Mouse (Mus musculus): ENCODE measurements around the gene Tgfb1i1. TPM values are rescaled to one million over a fixed set of nuclear protein-coding genes. Genes with fewer than 3 reads are reported as not detected.

Tgfb1i1 gene
- 10 to 100 TPM; 16.3 to 20.4 TPM for total RNA-seq (2021)

- DNase-seq (ENCODE audit: extremely low spot score in 1 of 2, low spot score in 1 of 2), result peak; percentile 18 to 45
Observed at GRCm38 (mm10) chr7:128246496-128247391, at the start of gene Tgfb1i1. Gene Tgfb1i1 (plus strand): TSS chr7:128246812.

DNA sequence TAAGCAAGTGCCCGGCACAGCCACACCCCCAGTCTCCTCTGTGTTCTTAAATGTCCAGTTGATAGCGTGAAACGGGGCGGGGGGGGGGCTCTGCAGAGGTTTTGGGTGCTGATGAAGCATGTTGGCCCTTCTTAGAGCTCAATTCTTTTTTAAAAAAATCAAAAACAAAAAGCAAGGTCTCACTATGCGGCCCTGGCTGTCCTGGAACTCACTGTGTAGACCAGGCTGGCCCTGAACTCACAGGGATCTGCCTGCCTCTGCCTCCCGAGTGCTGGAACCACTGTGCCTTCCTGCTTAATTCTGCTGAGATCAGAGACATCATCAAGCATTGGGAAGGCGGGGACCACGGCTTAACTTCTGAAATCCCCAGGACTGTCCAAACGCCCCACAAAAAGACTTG lies 45.0 kb upstream of the Tgfb1i1 start:
- no peak for DNase-seq (ENCODE audit: extremely low spot score in 1 of 2, low spot score in 1 of 2)

DNA sequence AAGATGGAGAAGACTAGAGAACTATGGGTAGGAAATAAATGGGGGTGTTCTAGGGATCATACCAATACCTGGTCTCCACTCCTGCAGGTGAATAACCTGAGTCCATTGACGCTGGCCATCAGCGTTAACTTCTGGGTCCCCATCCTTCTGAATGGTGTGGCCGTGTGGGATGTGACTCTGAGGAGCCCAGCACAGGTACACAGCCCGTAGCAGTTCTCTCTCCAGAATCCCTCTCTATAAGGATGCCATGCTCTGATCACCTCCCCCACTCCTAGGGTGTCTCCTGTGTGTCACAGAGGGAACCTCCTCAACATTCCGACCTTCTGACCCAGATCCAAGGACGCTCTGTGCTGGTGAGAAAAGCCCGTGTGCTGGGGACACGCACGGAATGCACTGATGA lies 43.5 kb upstream of the Tgfb1i1 start:
- DNase-seq (ENCODE audit: extremely low spot score in 1 of 2, low spot score in 1 of 2), result no peak

GRCm38 (mm10) chr7:128204179-128204578 lies 42.4 kb upstream of the Tgfb1i1 start:
- no peak for DNase-seq (ENCODE audit: extremely low spot score in 1 of 2, low spot score in 1 of 2)

- no peak for DNase-seq (ENCODE audit: extremely low spot score in 1 of 2, low spot score in 1 of 2)
Observed at GRCm38 (mm10) chr7:128205695-128206094, 40.9 kb upstream of the Tgfb1i1 start.

GRCm38 (mm10) chr7:128206152-128206551 lies 40.5 kb upstream of the Tgfb1i1 start, which contains the start of gene Cox6a2:
Gene Cox6a2 (minus strand): TSS chr7:128206387.
- no peak for DNase-seq (ENCODE audit: extremely low spot score in 1 of 2, low spot score in 1 of 2)

GRCm38 (mm10) chr7:128208187-128208586 lies 38.4 kb upstream of the Tgfb1i1 start:
- DNase-seq (ENCODE audit: extremely low spot score in 1 of 2, low spot score in 1 of 2), result peak; percentile 14 to 69

DNA sequence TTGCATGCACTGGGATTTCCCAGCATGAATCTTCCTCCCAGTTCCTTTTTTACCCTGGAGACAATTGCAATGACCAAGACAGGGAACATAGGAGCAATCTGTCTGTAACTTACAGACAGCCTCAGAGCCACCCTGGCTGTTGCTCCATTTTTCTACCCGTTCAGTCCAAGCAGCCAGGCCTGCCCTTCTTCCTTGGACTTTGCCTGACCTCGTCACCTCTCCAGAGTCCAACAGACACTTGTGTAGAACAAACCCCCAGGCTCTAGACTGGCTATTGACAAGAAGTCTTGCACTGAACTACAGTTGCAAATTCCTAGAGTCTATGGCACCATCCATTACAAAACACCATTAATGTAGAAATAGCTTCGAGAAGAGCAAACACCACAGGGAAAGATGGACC lies 36.8 kb upstream of the Tgfb1i1 start:
- DNase-seq (ENCODE audit: extremely low spot score in 1 of 2, low spot score in 1 of 2), result no peak

GRCm38 (mm10) chr7:128219952-128220351 lies 26.7 kb upstream of the Tgfb1i1 start:
- DNase-seq (ENCODE audit: extremely low spot score in 1 of 2, low spot score in 1 of 2), result no peak

DNA sequence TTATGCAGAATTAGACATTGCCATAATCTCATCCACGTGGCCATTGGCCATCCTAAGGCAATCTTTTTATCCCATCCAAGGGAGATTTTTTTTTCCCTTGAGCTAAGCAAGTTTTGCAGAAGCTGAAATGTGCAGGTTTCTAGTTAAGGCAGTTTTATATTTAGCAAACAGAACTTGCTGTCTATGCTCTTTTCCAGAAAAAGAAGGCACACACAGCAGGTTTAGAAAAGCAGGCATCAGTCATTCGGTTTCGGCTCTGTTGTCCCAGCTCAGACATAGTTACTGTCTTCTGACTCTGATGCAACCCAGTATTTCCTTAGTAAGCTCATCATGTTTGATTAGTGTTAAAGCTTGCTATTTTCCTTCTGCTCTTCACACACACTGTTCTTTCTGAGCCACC lies 25.7 kb upstream of the Tgfb1i1 start:
- no peak for DNase-seq (ENCODE audit: extremely low spot score in 1 of 2, low spot score in 1 of 2)

GRCm38 (mm10) chr7:128231741-128232140 lies 14.9 kb upstream of the Tgfb1i1 start:
- no peak for DNase-seq (ENCODE audit: extremely low spot score in 1 of 2, low spot score in 1 of 2)

DNA sequence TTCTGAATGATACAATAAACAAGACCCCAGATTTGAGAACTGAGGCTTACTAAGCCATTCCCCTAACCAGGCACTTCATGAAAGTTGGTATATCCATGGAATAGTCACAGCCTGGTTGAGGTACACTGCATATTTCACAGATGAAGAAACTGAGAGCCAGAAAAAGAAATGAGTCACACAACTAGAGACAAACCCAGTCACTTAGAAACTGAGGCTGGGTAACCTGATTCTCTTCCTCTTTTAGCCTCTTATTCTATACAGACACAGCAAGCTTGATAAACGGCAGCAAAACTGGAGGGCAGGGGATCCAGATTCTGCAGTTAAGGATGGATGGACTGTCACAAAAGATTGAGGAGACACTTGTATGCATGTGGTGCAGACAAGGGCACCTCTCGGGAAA lies 11.8 kb upstream of the Tgfb1i1 start:
- no peak for DNase-seq (ENCODE audit: extremely low spot score in 1 of 2, low spot score in 1 of 2)

GRCm38 (mm10) chr7:128235481-128235880 lies 11.1 kb upstream of the Tgfb1i1 start:
- DNase-seq (ENCODE audit: extremely low spot score in 1 of 2, low spot score in 1 of 2), result no peak

- no peak for DNase-seq (ENCODE audit: extremely low spot score in 1 of 2, low spot score in 1 of 2)
Observed at GRCm38 (mm10) chr7:128236426-128236825, 10.2 kb upstream of the Tgfb1i1 start.

- peak; percentile 85 to 86 for DNase-seq (ENCODE audit: extremely low spot score in 1 of 2, low spot score in 1 of 2)
Observed at GRCm38 (mm10) chr7:128236856-128237592, 9.6 kb upstream of the Tgfb1i1 start, which contains the start of gene Armc5. Gene Armc5 (plus strand): TSS chr7:128237342.

- DNase-seq (ENCODE audit: extremely low spot score in 1 of 2, low spot score in 1 of 2), result no peak
Observed at GRCm38 (mm10) chr7:128237593-128237926, 9.1 kb upstream of the Tgfb1i1 start.

DNA sequence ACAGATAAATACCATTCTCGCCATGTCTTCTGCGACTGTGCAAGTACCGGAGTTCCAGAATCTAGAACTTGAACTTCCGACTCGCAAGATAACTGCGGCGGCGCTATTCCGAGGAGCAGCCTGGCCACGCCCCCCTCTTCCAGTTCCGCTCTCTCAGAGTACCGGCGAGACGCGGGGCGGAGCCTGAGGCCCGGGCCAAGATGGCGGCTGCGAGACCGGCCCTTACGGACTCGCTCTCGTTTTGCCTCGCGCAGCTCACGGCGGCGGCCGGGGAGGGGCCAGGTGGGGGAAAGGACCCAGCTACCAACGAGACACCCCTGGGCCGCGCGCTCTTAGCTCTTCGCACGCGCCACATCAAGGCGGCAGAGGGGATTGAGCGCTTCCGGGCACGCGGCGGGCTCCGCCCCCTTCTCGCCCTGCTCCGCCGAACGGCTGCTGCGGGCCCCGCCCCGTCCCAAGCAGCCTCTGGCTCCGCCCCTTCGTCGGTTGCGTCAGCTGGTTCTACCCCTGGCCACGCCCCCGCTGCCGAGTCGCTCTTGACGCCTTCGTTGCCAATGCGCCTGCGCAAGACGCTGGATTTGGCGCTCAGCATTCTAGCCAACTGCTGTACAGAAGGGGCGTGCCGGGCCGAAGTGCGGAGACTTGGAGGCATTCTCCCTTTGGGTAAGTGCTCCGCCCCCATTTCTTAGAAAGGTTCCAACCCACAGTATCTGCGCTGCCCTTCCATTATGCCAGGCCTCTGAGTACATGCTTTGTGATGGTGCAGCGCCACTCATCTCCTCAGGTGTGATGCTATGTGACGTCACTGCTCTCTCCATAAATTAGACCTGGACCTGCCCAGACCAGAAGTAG lies 8.5 kb upstream of the Tgfb1i1 start, which contains the start of gene 9130023H24Rik:
Gene 9130023H24Rik, minus strand, starts transcription at position 105 of the 852 bp plus-strand sequence.
- DNase-seq (ENCODE audit: extremely low spot score in 1 of 2, low spot score in 1 of 2), result peak; percentile 97 to 98

DNA sequence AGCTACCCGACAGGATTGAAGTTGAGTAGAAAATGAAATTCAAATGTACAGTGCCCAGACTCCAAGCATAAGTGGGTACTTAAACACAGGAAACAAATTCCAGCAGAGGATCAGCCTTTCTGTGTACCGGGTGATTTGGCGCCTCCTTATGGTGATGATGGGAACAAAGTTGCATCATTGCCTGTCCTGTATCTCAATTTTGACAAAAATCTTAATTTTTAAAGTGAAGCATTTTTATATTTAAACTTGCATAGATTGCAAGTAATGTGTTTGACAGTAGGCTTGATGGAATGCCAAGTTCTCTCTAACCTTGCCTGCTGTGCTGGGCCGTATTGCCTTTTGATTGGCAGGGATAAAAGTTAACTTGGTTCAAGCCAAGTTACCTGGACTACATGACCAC lies 7.6 kb upstream of the Tgfb1i1 start:
- DNase-seq (ENCODE audit: extremely low spot score in 1 of 2, low spot score in 1 of 2), result no peak

- DNase-seq (ENCODE audit: extremely low spot score in 1 of 2, low spot score in 1 of 2), result no peak
Observed at GRCm38 (mm10) chr7:128240131-128240784, 6.4 kb upstream of the Tgfb1i1 start.

DNA sequence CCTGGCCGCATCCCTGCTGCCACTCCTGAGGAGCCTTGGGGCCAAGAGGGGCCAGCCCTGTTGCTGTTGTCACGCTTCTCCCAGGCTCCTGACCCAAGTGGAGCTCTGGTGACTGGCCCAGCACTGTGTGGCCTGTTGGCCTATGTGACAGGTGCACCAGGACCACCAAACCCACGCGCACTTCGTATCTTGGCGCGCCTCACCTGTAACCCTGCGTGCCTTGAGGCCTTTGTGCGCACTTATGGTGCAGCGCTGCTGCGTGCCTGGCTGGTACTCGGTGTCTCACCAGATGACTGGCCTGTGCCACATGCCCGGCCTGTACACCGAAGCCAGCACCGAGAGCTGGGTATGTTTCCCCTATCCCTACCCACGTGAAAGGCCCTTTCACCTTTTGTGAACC lies 4.3 kb upstream of the Tgfb1i1 start:
- DNase-seq (ENCODE audit: extremely low spot score in 1 of 2, low spot score in 1 of 2), result no peak

Data from layer of hippocampus, postnatal 25 days (tissue).